Mouse (Mus musculus) left cerebral cortex, adult 18-20 months (tissue): ENCODE measurements around the gene Msh4. TPM values are rescaled to one million over a fixed set of nuclear protein-coding genes. Genes with fewer than 3 reads are reported as not detected.

ENCODE experiments used
- DNase-seq, 2 experiments: peaks; one replicate each; pipeline ENCODE4 v3.0.0; 2021 to 2022; ENCODE audit warnings: low spot score in 2 of 2, mixed read lengths in 1 of 2
- long read RNA-seq, 2 experiments: library from polyadenylated mRNA; stranded (forward); transcript quantifications; one replicate each; pipeline ENCODE4 v2.0.0; 2021
- total RNA-seq, 2 experiments: library from RNA; stranded (reverse); gene quantifications; 2 replicates each; pipeline ENCODE4 v1.2.3; 2021

Gene Msh4
- total RNA-seq, result under 1 TPM; 0.14 to 0.28 TPM
- long read RNA-seq, experiment 1, result 0 reads
- long read RNA-seq, experiment 2, result 0 reads

DNA sequence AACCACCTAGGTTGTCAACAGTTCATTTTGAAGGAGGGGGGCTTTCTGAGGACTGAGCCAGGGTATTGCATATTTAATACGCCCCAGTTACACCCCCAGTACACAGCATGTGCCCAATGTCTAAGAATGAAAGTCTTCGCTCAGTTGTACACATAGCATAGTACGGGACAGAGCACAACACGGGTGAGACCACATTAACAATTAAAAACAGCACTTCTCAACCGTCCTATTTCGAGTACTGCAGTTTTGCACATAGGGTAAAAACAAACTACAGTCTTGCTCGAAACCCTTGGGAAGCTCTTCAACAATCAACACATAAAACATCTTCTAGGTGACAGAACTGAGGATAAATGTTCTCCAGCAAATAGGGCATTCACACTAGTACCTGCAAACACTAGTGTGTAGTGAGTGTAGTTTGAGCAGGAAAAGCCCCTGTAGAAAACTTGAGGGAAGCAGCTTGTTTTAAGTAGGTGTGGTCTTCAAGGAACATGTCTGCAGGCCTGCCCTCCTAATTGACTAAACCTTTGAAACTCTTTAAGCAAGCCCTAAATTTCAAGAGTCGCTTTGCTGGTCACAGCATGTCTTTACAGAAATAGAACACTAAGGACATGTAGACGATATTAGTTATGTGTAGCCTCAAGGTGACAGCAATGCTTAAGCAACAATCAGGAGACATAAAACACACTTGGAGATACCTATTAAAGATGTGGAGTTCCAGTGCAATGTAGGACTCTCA lies at the start of gene Msh4:
Gene Msh4 (minus strand): TSS at position 3 of the 736 bp plus-strand sequence.
- no peak for DNase-seq

DNA sequence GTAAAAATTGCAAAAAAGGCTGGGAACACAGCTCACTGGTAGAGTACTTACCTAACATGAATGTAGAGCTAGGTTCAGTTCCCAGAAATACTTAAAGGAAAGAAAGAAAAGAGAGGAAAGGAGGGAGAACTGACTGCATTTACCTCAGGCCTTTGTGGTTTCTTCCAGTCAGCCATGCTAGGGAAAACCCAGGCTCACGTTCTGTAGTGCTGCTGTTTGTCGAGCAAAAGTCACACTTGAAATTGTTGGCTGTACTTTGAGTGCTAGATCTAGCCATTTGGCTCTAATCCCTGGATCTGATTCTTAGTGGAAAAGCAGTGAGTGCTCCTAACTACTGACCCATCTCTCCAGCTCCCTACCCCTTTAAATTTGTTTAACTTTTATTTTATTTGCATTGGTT lies 42.2 kb upstream of the Msh4 start:
- no peak for DNase-seq

- no peak for DNase-seq
These were observed 41.3 kb upstream of the Msh4 start for GRCm38 (mm10) chr3:153947271-153947670.

- DNase-seq, result peak; percentile 90 to 92
These were observed 38.5 kb upstream of the Msh4 start, which contains the start of gene Acadm for GRCm38 (mm10) chr3:153944335-153944990. Gene Acadm, minus strand, starts transcription at chr3:153944632.

GRCm38 (mm10) chr3:153943901-153944334 lies 38.0 kb upstream of the Msh4 start:
- DNase-seq, result peak in 1 of 2 experiments; percentile 7

DNA sequence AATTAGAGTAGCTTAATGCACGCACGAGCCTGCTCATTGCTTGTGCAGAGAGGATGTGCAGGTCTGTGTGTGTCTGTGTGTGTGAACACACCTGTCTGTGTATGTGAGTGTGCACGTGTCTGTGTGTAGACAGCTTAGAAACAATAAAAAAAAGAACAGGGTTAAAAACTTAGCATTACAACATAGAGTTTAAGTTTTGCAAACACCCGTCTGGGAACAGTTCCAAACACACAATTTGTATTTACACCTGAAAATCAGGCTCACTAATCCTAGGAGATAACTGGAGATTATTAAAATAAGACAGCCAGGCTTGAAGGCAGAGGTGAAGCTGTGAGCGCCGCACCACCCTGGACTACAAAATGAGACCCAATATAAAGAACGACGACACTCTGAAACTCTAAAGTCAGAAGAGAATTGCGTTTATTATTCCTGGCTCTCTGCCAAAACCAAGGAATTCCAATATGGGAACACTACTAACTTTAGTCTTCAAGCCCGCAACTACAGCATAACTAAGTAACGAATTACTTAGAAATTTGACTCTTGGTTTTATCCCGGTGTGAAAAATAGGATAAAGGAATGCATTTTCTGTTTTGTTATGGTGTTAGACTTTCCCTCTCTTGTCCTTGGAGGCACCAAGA lies 37.2 kb upstream of the Msh4 start:
- no peak for DNase-seq

DNA sequence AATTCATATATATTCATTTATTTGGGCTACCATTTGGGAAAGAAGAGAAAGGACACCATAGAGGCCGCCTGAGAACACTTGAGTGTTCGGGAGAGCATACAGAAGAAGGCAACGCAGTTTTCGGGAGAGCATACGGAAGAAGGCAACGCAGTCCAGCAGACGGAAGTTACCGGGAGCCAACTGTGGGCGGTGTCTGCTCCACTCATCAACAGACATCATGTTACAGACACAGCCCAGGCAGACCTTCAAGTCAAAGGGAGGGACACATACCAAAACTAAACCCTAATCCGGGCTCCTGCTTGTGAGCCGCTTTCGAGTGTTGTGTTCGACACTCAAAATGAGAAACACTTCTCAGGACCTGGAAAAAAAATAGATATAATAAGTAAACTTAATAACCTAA lies 35.7 kb upstream of the Msh4 start:
- DNase-seq, result no peak

GRCm38 (mm10) chr3:153940486-153940885 lies 34.5 kb upstream of the Msh4 start:
- DNase-seq, result no peak

DNA sequence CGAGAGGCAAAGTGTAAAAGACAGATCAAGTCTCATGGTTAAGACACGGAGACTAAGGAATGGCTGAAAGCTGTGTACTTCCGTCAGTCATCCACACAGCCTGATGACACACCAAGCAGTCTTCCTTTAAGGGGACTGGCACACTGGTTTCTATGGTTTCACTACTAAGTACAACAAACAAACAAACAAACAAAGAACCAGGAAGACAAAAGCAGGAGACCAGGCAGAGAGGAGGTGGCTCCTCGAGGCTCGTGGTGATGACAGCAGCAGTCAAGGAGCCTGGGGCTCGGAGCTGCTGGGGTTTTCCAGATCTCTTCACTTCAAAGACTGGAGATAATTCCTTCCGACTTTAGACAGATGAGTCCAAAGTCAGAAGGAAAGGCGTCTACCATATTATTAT lies 34.1 kb upstream of the Msh4 start:
- DNase-seq, result no peak

DNA sequence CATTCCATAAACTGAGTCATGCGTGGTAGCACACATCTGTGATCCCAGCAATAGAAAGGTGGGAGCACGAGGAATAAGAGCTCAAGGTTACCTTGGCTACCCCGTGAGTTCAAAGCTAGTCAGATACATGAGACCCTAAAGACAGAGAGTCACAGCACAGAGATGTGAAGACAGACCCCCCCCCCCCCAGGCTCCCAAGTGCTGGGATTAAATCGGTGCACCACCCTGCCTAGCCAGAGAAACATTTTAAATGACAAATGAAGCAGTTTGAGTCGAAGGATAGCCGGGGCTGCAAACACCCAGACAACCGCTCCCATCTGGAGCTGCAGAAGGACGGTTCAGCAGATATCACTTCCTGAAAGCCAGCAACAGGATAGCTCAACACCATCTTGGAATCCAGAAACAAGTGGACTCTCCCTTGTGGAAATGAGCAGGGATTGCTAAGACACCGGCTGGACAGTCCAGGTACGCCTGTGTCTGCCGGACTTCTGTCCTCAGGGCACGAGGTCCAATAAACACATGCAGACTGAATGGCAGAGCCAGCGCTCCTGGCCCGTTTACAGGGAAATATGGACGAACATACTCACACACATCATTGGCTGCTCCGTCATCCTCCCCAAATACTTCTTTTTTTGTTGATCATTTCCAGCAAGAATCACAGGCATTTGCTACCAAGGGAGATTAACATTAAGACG lies 31.3 kb upstream of the Msh4 start:
- no peak for DNase-seq

- no peak for DNase-seq
These were observed 29.9 kb upstream of the Msh4 start for GRCm38 (mm10) chr3:153935878-153936277.

- no peak for DNase-seq
These were observed 26.5 kb upstream of the Msh4 start for GRCm38 (mm10) chr3:153932461-153932860.

DNA sequence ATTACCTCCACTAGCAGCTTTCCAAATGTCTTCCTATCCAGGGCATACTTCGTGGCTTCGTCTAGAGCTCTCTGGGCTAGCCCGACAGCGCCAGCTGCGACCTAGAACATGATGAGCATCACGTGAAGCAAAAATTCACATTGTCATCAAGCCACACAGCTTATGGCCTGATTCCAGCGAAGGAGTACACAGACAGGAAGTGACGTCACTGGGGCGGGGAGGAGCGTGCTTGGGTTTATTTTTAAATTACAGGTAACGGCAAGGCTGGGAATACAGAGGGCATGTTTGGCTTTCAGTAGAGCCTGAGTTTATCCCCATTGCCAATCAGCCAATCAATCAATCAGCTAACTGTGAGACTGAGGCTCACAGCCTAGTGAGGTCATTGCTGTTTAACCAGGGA lies 23.6 kb upstream of the Msh4 start:
- no peak for DNase-seq

- no peak for DNase-seq
These were observed 20.4 kb upstream of the Msh4 start for GRCm38 (mm10) chr3:153926333-153926732.

DNA sequence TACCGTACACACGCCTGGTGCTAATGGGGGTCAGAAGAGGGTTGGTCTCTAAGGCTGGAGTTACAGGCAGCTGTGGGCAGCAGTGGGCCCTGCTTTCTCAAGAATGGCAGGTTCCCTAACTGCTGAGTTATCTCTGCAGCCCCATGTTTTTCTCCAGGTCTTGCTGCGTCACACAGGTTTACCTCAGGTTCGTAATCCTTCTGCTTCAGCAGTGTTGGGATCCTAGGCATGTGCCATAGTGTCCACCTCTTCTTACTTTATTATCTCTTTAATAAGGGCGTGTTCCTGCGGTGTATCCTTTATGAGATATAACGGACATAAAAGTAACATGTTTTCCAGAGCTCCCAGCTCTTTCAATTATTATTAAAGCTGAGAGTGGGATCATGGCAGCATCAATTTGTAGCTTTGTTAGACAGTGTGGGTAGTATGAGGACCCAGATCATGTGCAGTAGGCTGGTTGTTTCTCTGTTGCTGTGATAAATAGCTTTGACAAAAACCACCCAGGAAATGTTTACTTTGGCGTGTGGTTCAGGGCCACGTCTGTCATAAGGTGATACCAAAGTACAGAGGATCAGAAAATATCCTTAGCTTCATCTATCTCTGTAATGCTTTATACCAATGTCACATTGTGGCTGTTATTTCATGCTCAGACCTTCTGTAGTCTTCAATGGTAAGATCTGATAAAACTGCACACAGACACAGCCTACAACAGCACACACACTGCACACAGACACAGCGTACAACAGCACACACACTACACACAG lies 15.4 kb upstream of the Msh4 start:
- DNase-seq, result no peak

DNA sequence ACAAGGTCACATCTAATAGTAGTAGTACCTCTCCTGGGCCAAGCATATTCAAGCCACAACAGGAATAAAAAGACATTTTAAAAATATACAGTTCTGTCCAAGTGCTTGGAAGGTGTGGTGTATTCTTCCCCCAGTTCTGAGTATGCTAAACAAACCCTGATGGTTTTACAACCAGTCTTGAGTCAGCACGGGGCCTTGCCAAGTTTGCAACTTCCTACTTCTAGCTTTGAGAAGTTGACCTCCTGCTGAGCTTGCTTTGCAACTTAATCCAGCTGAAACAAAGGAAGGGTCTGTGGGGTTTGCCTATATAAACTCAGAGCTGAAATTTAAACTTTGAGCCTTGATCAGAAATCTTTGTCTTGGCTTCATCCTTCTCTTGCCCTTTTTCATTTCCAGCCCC lies 11.3 kb upstream of the Msh4 start:
- no peak for DNase-seq

GRCm38 (mm10) chr3:153913510-153914243 lies 7.7 kb upstream of the Msh4 start:
- no peak for DNase-seq

DNA sequence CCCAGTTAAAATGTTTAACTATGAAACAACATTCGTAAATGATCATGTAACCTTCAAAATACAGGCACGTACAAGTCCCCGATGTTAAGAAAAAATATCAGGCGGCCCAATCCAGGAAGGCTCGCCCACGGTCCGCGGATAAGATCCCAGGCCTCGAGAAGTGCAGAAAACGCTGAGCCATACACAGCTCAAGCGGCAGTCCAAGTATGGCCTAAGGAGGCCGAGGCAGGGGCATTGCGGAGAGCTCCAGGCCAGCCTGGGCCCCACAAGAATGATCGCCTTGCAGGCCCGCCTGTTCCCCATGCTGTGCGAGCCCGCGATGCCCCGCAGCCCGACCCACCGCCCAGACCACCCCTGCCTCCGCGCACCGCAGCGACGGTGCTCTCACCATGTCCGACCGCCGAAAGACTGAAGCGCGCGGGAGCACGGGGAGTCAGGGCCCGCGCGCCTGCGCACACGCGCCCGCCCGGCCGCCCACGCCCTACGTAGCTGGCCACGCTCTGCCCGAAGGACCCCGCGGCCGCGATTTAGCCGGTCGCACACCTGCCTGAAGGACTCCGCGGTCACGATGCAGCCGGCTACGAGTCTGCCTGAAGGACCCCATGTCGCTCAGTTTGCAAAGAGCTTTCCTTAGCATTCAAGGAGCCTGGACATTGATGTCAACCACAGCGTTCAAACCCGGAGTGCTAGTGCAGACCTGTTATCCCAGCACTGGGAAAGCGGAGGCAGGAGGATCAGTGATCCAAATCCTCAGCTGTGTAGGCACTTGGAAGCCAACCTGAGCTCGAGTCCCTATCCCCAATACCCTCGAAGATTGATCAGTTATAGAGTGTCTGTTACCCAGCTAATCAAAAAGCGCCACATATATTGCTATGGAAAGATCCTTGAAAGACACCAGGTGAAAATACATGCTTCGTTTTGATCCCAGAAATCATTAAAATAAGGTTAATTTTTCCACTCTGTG lies 6.9 kb upstream of the Msh4 start, which contains the start of gene Rabggtb:
Gene Rabggtb (minus strand): TSS at position 464 of the 964 bp plus-strand sequence.
- peak; percentile 93 to 95 for DNase-seq
